Mouse (Mus musculus): ENCODE measurements around the gene Tbl3. TPM values are rescaled to one million over a fixed set of nuclear protein-coding genes. Genes with fewer than 3 reads are reported as not detected.
"Not testable (repeated sequence)": the region's sequence is repeated elsewhere in the genome, so short reads cannot be mapped to it uniquely, and the experiment has no call there.

Gene Tbl3
- polyA plus RNA-seq, 1 experiment from 2014 or later: 33.4 TPM

DNA sequence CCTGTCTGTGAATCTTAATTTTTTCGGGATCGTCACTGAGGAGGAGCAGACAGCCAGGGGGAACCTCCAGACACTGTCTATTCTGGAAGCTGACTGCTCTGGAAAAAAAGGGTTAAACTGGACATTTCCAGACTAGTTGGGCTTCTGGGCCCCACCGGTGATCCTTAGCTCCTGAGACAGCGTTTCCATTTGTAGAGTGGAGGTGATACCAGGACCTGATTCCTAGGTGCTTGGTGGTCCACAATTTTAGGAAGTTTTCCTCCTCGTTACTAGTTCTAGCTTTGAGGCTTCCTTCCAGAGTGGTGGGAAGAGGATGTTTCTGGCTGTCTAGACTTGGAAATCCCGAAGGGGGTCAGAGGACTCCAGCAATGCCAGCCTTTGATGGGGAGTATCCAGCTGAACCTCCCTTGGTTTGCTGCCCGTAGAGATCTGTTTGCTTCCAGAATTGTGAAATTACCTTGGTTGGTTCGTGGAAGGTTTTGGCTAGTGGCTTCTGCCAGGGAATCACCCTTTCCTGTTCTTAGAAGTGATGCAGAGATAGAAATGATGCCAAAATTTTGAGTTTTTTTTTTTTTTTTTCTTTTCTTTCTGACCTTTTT is 37.1 kb downstream of the Tbl3 start:
- H3K4me2 ChIP-seq (replicated peaks; ENCODE audit: low read depth, low read length): peak overlapping the region; percentile 80
- no peak for TF ChIP-seq EP300 (IDR thresholded peaks at IDR 0.05)
- no peak for TF ChIP-seq CTCF (IDR thresholded peaks at IDR 0.05)
- peak overlapping the region; percentile 73 for H3K27ac ChIP-seq (ENCODE audit: low read length)
- peaks cover 17% of the 10 kb centered on the region; the same call in 1 of the 2 replicates for H3K4me1 ChIP-seq (ENCODE audit: insufficient read depth, low read depth, low read length)
- peak overlapping the region; percentile 87 for H3K9ac ChIP-seq (replicated peaks; ENCODE audit: low read depth)
- no peaks in the 10 kb centered on the region for H3K27me3 ChIP-seq (replicated peaks; ENCODE audit: insufficient read depth, low read length)
- ATAC-seq (no peak), DNase-seq (ENCODE audit: low spot score) (no peak)
- H3K36me3 ChIP-seq (ENCODE audit: insufficient read depth, low read length): no peaks in the 10 kb centered on the region
- peak overlapping the region; percentile 78 for H3K4me3 ChIP-seq (ENCODE audit: low read depth, low read length)
- 1% methylated on average over 8 of the region's 8 CpGs for WGBS
- no peaks in the 10 kb centered on the region for H3K9me3 ChIP-seq (ENCODE audit: low read length)

DNA sequence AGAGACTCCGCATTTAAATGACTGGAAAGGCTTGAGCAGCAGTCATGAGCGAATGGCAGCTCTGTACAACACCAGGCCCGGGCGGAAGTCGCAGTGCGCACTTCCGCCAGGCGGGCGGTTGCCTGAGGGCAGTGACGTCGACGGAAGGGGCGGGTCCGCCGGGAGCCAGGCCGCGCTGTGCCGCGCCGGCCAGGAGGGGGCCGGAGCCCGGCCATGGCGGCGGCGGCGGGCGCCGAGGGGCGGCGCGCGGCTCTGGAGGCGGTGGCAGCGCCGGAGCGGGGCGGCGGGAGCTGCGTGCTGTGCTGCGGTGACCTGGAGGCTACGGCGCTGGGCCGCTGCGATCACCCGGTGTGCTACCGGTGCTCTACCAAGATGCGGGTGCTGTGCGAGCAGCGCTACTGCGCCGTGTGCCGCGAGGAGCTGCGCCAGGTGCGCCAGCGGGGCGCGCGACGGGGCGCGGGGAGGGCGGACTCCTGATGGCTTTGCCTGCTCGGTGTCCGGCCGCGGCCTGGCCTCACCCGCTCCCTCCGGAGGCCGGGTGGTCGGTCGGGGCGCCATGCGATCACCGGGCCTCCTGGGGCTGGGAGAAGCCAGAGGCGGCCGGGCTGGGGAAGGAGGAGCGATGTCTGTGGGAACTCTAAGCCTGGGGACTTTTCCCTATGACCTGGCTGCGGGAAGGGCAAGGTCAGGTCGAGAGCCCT is 37.8 kb downstream of the Tbl3 start, which contains the start of gene Zfp598:
Zfp598 (plus strand) TSS at position 143 of the 701 bp plus-strand sequence.
- DNase-seq (ENCODE audit: low spot score): peak; percentile 97
- no peak for TF ChIP-seq EP300 (IDR thresholded peaks at IDR 0.05)
- TF ChIP-seq CTCF (IDR thresholded peaks at IDR 0.05): peak; percentile 40
- WGBS: 3% methylated on average over 71 of the region's 80 CpGs

DNA sequence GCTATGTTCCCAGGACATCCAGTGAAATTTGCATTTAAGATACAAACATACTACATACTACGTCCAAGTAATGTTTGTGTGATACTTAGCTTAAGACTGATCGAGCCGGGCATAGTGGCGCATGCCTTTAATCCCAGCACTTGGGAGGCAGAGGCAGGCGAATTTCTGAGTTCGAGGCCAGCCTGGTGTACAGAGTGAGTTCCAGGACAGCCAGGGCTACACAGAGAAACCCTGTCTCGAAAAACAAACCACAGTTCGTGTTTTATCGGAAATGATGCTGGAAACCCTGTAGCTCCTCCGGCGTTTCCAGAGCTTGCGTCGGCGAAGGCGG is 38.3 kb downstream of the Tbl3 start:
- not testable (repeated sequence) for H3K9me3 ChIP-seq (ENCODE audit: low read length); H3K36me3 ChIP-seq (ENCODE audit: insufficient read depth, low read length); H3K27me3 ChIP-seq (replicated peaks; ENCODE audit: insufficient read depth, low read length); ATAC-seq; DNase-seq (ENCODE audit: low spot score)
- H3K4me3 ChIP-seq (ENCODE audit: low read depth, low read length): peak overlapping the region; percentile 78
- H3K27ac ChIP-seq (ENCODE audit: low read length): peak overlapping the region; percentile 64
- H3K4me1 ChIP-seq (ENCODE audit: insufficient read depth, low read depth, low read length): peaks cover 17% of the 10 kb centered on the region; the same call in 1 of the 2 replicates
- 0 out of 2 replicates have a peak overlapping the region, but pooled peaks have one; percentile 8 for H3K9ac ChIP-seq (replicated peaks; ENCODE audit: low read depth)
- 7% methylated on average over 15 of the region's 15 CpGs for WGBS
- peak overlapping the region; percentile 80 for H3K4me2 ChIP-seq (replicated peaks; ENCODE audit: low read depth, low read length)

More for the DNA sequence above, 37.8 kb downstream of the Tbl3 start, which contains the start of gene Zfp598:
- peak within 1 kb of the TSS; percentile 87 for H3K9ac ChIP-seq (replicated peaks; ENCODE audit: low read depth)
- ATAC-seq: peak; percentile 98
- no peaks in the 10 kb centered on the region for H3K36me3 ChIP-seq (ENCODE audit: insufficient read depth, low read length)
- peak within 1 kb of the TSS; percentile 73 for H3K27ac ChIP-seq (ENCODE audit: low read length)
- H3K4me2 ChIP-seq (replicated peaks; ENCODE audit: low read depth, low read length): peak within 1 kb of the TSS; percentile 80
- H3K4me1 ChIP-seq (ENCODE audit: insufficient read depth, low read depth, low read length): peaks cover 17% of the 10 kb centered on the region; the same call in 1 of the 2 replicates
- no peaks in the 10 kb centered on the region for H3K27me3 ChIP-seq (replicated peaks; ENCODE audit: insufficient read depth, low read length)
- peak within 1 kb of the TSS; percentile 78 for H3K4me3 ChIP-seq (ENCODE audit: low read depth, low read length)
- no peaks in the 10 kb centered on the region for H3K9me3 ChIP-seq (ENCODE audit: low read length)

DNA sequence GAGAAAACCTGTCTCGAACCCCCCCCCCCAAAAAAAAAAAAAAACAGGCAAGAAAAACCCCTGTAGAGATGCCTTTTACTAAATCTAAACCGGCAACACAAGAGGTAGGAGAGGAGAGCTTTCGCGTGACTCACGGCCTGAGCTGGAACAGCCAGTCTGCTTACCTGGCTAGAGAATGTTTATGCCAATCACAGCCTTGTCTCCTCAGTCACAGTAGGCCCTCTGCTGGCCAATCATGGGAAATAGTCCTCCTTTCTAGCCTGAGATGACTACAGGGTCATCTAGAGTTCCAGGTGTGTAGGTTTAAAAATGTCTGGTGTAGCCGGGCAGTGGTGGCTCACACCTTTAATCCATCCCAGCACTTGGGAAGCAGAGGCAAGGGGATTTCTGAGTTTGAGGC is 40.0 kb downstream of the Tbl3 start:
- 23% methylated on average over 6 of the region's 6 CpGs for WGBS
- TF ChIP-seq EP300 (IDR thresholded peaks at IDR 0.05): no peak
- peak; percentile 88 for TF ChIP-seq CTCF (IDR thresholded peaks at IDR 0.05)

DNA sequence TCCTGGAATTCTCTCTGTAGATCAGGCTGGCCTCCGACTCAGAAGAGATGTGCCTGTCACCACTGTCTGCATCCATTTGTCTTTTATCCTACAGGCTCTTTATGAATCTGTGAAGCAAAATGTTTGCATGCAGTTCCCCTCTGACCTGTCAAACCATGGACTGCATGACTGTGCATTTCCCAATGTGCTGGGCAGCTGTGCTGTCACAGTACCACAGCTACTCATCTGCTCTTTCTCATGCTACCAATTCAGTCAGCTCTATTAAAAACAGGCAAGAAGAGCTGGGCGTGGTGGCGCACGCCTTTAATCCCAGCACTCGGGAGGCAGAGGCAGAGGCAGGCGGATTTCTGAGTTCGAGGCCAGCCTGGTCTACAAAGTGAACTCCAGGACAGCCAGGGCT is 40.4 kb downstream of the Tbl3 start:
- not testable (repeated sequence) for H3K9me3 ChIP-seq (ENCODE audit: low read length); H3K9ac ChIP-seq (replicated peaks; ENCODE audit: low read depth); H3K27me3 ChIP-seq (replicated peaks; ENCODE audit: insufficient read depth, low read length); H3K36me3 ChIP-seq (ENCODE audit: insufficient read depth, low read length); DNase-seq (ENCODE audit: low spot score); H3K4me2 ChIP-seq (replicated peaks; ENCODE audit: low read depth, low read length); H3K27ac ChIP-seq (ENCODE audit: low read length); H3K4me3 ChIP-seq (ENCODE audit: low read depth, low read length); ATAC-seq
- peaks cover 17% of the 10 kb centered on the region; the same call in 1 of the 2 replicates for H3K4me1 ChIP-seq (ENCODE audit: insufficient read depth, low read depth, low read length)
- 66% methylated on average over 7 of the region's 7 CpGs for WGBS

More for the DNA sequence above, 40.0 kb downstream of the Tbl3 start:
- H3K4me1 ChIP-seq (ENCODE audit: insufficient read depth, low read depth, low read length): peaks cover 17% of the 10 kb centered on the region; the same call in 1 of the 2 replicates
- H3K4me3 ChIP-seq (ENCODE audit: low read depth, low read length): no peak overlapping the region
- no peak overlapping the region for H3K4me2 ChIP-seq (replicated peaks; ENCODE audit: low read depth, low read length)
- no peaks in the 10 kb centered on the region for H3K27me3 ChIP-seq (replicated peaks; ENCODE audit: insufficient read depth, low read length)
- no peaks in the 10 kb centered on the region for H3K9me3 ChIP-seq (ENCODE audit: low read length)
- H3K9ac ChIP-seq (replicated peaks; ENCODE audit: low read depth): no peak overlapping the region
- peak; percentile 93 for DNase-seq (ENCODE audit: low spot score)
- peak; percentile 39 for ATAC-seq
- no peak overlapping the region for H3K27ac ChIP-seq (ENCODE audit: low read length)
- no peaks in the 10 kb centered on the region for H3K36me3 ChIP-seq (ENCODE audit: insufficient read depth, low read length)

DNA sequence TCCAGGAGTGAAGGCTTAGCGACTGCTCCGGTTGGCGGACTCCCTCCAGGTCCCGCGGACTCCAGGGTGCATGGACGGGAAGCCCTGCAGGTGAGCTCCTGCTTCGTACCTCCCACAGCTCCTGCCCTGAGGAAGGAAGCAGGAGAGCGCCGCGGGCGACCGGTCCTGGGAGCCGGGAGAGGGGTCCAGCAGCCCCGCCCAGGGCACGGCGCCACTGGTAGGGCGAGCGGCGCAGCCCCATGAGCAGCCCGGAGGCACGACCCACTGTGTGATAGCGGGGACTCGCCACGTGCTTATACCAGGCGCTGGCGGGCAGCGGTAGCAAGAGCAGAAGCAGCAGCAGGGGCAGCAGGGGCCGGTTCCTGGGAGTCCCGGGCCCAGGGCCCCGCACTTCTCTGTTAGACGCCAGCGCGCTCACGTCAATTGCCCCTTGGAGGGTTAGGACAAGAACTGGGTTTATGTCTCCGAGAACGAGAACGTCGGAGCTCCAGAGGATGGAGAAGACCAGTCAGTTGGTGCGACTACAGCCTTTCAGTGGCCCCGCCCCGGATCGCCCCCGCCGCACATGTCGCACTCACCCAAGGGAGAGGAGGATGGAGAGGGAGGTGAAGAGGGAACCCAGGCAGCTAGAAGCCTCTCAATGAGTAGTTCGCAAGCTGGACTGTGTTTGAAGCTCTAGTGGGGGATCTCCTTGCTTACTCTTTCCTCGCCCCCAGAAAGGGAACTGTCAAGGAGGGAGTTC is 49.3 kb downstream of the Tbl3 start, which contains the start of gene Npw:
Npw (minus strand) TSS at position 441 of the 742 bp plus-strand sequence.
- no peaks in the 10 kb centered on the region for H3K36me3 ChIP-seq (ENCODE audit: insufficient read depth, low read length)
- peak; percentile 56 for DNase-seq (ENCODE audit: low spot score)
- H3K9ac ChIP-seq (replicated peaks; ENCODE audit: low read depth): peak within 1 kb of the TSS; percentile 19; the same call in 1 of the 2 replicates
- H3K4me3 ChIP-seq (ENCODE audit: low read depth, low read length): peak within 1 kb of the TSS; percentile 38
- peaks cover 6% of the 10 kb centered on the region; the same call in 1 of the 2 replicates for H3K27me3 ChIP-seq (replicated peaks; ENCODE audit: insufficient read depth, low read length)
- peak; percentile 53 for ATAC-seq
- TF ChIP-seq CTCF (IDR thresholded peaks at IDR 0.05) (no peak; the same call in 1 of the 2 replicates), EP300 (IDR thresholded peaks at IDR 0.05) (no peak)
- H3K4me2 ChIP-seq (replicated peaks; ENCODE audit: low read depth, low read length): peak within 1 kb of the TSS; percentile 75
- H3K9me3 ChIP-seq (ENCODE audit: low read length): no peaks in the 10 kb centered on the region
- WGBS: 1% methylated on average over 47 of the region's 47 CpGs
- H3K27ac ChIP-seq (ENCODE audit: low read length): no peak within 1 kb of the TSS
- peaks cover 8% of the 10 kb centered on the region for H3K4me1 ChIP-seq (ENCODE audit: insufficient read depth, low read depth, low read length)

All from lung, postnatal 0 days (tissue).